Mouse (Mus musculus): ENCODE results near the gene Mrpl33. TPM values are rescaled to one million over a fixed set of nuclear protein-coding genes. Genes with fewer than 3 reads are reported as not detected.

Gene Mrpl33
- polyA plus RNA-seq, 1 experiment from 2014 or later: 313 TPM

DNA sequence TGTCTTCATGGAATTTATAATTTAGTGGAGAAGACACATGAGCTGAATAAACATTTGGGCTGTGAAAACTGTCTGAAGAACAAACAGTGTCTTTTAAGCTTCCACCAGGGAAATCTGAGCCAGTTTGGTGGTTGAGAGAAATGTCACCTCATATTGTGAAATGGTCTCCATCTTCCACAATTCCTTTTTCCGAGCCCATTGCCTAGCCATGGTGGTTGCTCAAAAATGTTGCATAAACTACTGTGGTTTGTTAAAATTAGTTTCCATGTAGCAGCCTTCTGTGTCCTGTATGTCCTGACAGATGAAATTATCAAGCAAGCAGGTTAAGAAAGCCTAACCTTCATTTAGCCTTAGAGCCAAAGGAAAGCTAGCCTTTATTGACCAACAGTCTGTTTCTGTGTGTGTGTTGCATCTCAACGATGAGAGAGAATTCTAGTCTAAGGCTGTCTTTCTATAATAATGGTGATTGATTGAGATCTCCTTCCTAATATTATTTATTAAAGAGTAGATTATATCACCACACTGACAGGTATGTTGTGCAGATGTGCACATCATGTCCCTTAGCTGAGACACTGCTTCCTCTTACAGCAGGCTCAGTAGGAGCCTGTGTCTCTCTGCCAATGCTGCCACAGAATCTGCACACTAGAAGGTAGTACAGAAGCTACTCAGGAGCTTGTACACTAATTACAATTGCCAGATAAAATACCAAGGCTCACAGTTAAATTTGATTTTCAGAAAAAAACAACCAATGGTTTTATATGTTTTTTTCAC lies 54.0 kb downstream of the Mrpl33 start:
- Histone ChIP-seq H3K4me1 (ENCODE audit: insufficient read depth, low read depth, low read length) (no peaks in the 10 kb centered on the region), H3K36me3 (ENCODE audit: insufficient read depth, low read length) (no peaks in the 10 kb centered on the region), H3K9me3 (ENCODE audit: low read length) (no peaks in the 10 kb centered on the region), H3K4me3 (ENCODE audit: low read depth, low read length) (no peak overlapping the region), H3K4me2 (replicated peaks; ENCODE audit: low read depth, low read length) (no peak overlapping the region), H3K9ac (replicated peaks; ENCODE audit: low read depth) (no peak overlapping the region), H3K27me3 (replicated peaks; ENCODE audit: insufficient read depth, low read length) (no peaks in the 10 kb centered on the region), H3K27ac (ENCODE audit: low read length) (no peak overlapping the region)
- TF ChIP-seq CTCF (IDR thresholded peaks at IDR 0.05) (no peak), EP300 (IDR thresholded peaks at IDR 0.05) (no peak)
- DNase-seq (ENCODE audit: low spot score): no peak
- no peak for ATAC-seq
- 79% methylated on average over 2 of the region's 2 CpGs for WGBS

DNA sequence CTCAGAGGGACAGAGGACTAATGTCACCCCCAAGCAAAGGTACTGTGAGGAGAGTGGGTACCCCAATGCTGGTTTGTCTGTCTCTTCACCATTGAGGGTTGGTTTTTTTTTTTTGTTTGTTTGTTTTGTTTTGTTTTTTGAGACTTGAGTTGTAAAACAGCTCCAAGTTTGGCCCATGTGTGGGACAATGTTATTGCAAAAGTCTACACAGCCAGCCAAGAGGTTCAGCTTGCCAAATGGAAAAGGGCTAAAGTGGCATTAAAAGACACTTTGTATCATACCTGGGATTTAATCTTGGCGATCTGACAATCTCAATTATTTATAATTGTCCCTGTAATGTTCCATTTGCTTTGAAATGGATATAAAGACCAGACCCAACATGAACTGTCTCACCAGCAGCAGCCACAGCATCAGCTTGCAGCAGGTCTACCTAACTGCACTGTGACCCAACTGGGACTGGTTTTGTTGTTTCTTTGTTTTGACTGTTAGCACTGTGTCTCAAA lies 59.0 kb downstream of the Mrpl33 start:
- 93% methylated on average over 1 of the region's 1 CpGs for WGBS
- Histone ChIP-seq H3K9ac (replicated peaks; ENCODE audit: low read depth) (no peak overlapping the region), H3K27ac (ENCODE audit: low read length) (no peak overlapping the region), H3K36me3 (ENCODE audit: insufficient read depth, low read length) (no peaks in the 10 kb centered on the region), H3K27me3 (replicated peaks; ENCODE audit: insufficient read depth, low read length) (no peaks in the 10 kb centered on the region), H3K4me3 (ENCODE audit: low read depth, low read length) (no peak overlapping the region), H3K4me2 (replicated peaks; ENCODE audit: low read depth, low read length) (no peak overlapping the region), H3K4me1 (ENCODE audit: insufficient read depth, low read depth, low read length) (no peaks in the 10 kb centered on the region), H3K9me3 (ENCODE audit: low read length) (no peaks in the 10 kb centered on the region)
- TF ChIP-seq CTCF (IDR thresholded peaks at IDR 0.05): no peak
- TF ChIP-seq EP300 (IDR thresholded peaks at IDR 0.05): no peak
- no peak for DNase-seq (ENCODE audit: low spot score)
- ATAC-seq: no peak

DNA sequence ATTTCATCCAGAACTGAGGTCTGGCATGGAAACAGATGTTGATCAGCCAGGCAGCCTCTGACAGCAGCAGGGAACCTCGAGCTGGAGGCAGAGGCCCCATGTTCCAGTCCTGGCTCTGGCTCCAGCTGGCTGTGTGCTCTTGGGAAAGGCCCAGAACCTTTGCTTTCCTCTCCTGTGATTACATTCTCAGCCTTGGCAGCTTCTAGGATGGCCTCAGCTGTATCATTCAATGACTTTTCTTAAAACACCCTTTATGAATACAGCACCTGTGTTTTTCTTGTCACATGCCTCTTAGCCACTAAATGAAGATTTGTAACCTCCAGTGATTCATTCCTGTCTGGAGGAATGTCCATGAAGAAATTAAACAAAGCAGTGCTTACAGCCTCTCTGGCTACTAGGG lies 69.4 kb downstream of the Mrpl33 start:
- Histone ChIP-seq H3K4me2 (replicated peaks; ENCODE audit: low read depth, low read length) (no peak overlapping the region), H3K4me1 (ENCODE audit: insufficient read depth, low read depth, low read length) (no peaks in the 10 kb centered on the region), H3K9ac (replicated peaks; ENCODE audit: low read depth) (no peak overlapping the region), H3K27me3 (replicated peaks; ENCODE audit: insufficient read depth, low read length) (no peaks in the 10 kb centered on the region), H3K36me3 (ENCODE audit: insufficient read depth, low read length) (no peaks in the 10 kb centered on the region), H3K4me3 (ENCODE audit: low read depth, low read length) (no peak overlapping the region), H3K9me3 (ENCODE audit: low read length) (no peaks in the 10 kb centered on the region), H3K27ac (ENCODE audit: low read length) (no peak overlapping the region)
- no peak for DNase-seq (ENCODE audit: low spot score)
- no peak for ATAC-seq
- 19% methylated on average over 1 of the region's 1 CpGs for WGBS
- TF ChIP-seq CTCF (IDR thresholded peaks at IDR 0.05): no peak
- TF ChIP-seq EP300 (IDR thresholded peaks at IDR 0.05): no peak

DNA sequence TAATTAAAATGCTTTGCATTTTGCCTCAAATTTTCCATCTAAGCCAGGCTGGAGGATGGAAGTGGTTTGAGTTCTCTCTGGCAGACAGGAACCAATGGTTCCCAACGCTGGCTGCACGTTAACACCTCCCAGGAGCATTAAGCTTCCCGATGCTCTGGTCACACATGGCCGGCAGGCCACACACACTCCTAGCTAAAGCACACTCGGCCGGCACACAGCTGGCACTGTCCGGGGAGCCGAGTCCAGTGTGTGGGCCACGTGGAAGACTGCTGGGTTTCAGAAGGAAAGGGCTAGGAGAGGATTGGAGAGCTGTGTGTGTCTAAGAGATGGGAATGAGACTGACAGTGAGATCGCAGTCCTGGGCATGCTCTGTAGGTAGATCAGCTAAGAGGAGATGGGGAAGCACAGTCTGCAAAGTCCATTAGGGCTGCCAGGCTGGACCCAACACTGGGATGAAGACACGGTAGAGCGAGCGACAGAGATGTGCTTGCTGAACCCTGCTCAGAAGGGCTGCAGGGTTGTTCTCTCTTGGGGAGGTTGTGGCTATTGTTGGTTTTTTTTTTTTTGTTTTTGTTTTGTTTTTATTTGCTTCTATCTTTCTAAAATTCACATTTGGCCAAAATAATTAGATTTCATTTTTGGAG lies 71.7 kb downstream of the Mrpl33 start:
- Histone ChIP-seq H3K4me1 (ENCODE audit: insufficient read depth, low read depth, low read length) (no peaks in the 10 kb centered on the region), H3K27ac (ENCODE audit: low read length) (no peak overlapping the region), H3K36me3 (ENCODE audit: insufficient read depth, low read length) (no peaks in the 10 kb centered on the region), H3K9me3 (ENCODE audit: low read length) (no peaks in the 10 kb centered on the region), H3K4me3 (ENCODE audit: low read depth, low read length) (no peak overlapping the region), H3K4me2 (replicated peaks; ENCODE audit: low read depth, low read length) (no peak overlapping the region), H3K27me3 (replicated peaks; ENCODE audit: insufficient read depth, low read length) (no peaks in the 10 kb centered on the region), H3K9ac (replicated peaks; ENCODE audit: low read depth) (no peak overlapping the region)
- ATAC-seq (no peak), DNase-seq (ENCODE audit: low spot score) (no peak)
- TF ChIP-seq CTCF (IDR thresholded peaks at IDR 0.05) (no peak), EP300 (IDR thresholded peaks at IDR 0.05) (no peak)
- 83% methylated on average over 13 of the region's 13 CpGs for WGBS

DNA sequence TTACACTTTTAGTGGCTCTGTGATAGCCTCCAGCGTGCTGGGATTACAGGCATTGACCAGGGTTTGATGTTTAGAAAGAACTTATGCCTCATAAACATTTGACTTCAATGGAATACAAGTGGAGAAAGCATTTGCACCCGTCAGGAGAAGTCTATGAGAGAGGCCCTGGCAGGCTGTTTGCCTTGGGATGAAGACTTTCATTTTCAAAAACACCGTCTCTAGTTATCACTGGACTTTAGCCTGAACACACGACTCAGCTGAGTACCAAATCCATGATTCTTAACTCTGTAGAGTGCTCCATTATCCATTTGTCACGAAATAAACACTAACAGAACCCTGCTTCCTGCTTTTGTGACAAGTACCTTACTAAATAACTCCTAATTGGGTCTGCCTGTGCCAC lies 73.2 kb downstream of the Mrpl33 start:
- H3K9me3 ChIP-seq (ENCODE audit: low read length): no peaks in the 10 kb centered on the region
- H3K9ac ChIP-seq (replicated peaks; ENCODE audit: low read depth): no peak overlapping the region
- no peaks in the 10 kb centered on the region for H3K27me3 ChIP-seq (replicated peaks; ENCODE audit: insufficient read depth, low read length)
- TF ChIP-seq CTCF (IDR thresholded peaks at IDR 0.05): no peak
- no peak for TF ChIP-seq EP300 (IDR thresholded peaks at IDR 0.05)
- H3K36me3 ChIP-seq (ENCODE audit: insufficient read depth, low read length): no peaks in the 10 kb centered on the region
- H3K4me1 ChIP-seq (ENCODE audit: insufficient read depth, low read depth, low read length): no peaks in the 10 kb centered on the region
- 56% methylated on average over 5 of the region's 5 CpGs for WGBS
- ATAC-seq: no peak
- DNase-seq (ENCODE audit: low spot score): no peak
- no peak overlapping the region for H3K4me3 ChIP-seq (ENCODE audit: low read depth, low read length)
- H3K4me2 ChIP-seq (replicated peaks; ENCODE audit: low read depth, low read length): no peak overlapping the region
- no peak overlapping the region for H3K27ac ChIP-seq (ENCODE audit: low read length)

DNA sequence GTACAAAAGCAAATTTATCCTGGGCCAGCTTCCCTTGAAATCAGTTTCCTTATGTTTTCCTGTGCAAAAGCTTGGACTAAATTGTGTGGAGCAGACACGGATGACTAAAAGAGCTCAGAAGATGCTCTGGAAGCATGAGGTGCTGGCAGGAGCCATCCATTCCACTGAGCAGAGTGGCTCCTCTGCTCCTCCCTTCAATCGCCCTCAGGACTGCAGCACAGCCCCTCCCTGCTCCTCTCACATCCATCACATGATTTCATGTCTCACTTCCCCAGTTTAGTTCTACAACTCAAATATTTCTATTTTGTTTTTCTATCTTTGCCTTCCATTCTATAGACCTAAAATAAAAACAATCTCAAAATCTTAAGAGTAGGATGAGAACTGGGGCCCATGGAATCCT lies 74.4 kb downstream of the Mrpl33 start:
- WGBS: 51% methylated on average over 2 of the region's 2 CpGs
- ATAC-seq (no peak), DNase-seq (ENCODE audit: low spot score) (no peak)
- Histone ChIP-seq H3K36me3 (ENCODE audit: insufficient read depth, low read length) (no peaks in the 10 kb centered on the region), H3K4me3 (ENCODE audit: low read depth, low read length) (no peak overlapping the region), H3K27ac (ENCODE audit: low read length) (no peak overlapping the region), H3K27me3 (replicated peaks; ENCODE audit: insufficient read depth, low read length) (no peaks in the 10 kb centered on the region), H3K4me1 (ENCODE audit: insufficient read depth, low read depth, low read length) (no peaks in the 10 kb centered on the region), H3K9ac (replicated peaks; ENCODE audit: low read depth) (no peak overlapping the region), H3K4me2 (replicated peaks; ENCODE audit: low read depth, low read length) (no peak overlapping the region), H3K9me3 (ENCODE audit: low read length) (no peaks in the 10 kb centered on the region)
- TF ChIP-seq CTCF (IDR thresholded peaks at IDR 0.05) (no peak), EP300 (IDR thresholded peaks at IDR 0.05) (no peak)

Measured in lung, postnatal 0 days (tissue).